In genomic region chr14:61985575-61985974, GRCm38 (mm10) we compare ENCODE assay signal across 25 mouse cellular contexts.
A peak's percentile ranks its signal among the peaks of the same experiment; 100 is the strongest.
DNase-seq lines count a peak whose midpoint lies in the region; ATAC-seq and TF ChIP-seq lines count a peak whose summit lies in the region.
"Had no signal": no experiment of that assay in that cellular context is flagged by ENCODE, and none has a peak within 500 bp of the region (broad histone marks: within the 10 kb centered on the region; RNA-seq: fewer than 3 reads in every experiment).

No protein-coding gene starts in this region.

- H3K4me2 ChIP-seq in embryonic facial prominence, embryonic 15.5 days (replicated peaks) = no peak overlapping the region
- no peak overlapping the region for H3K4me2 ChIP-seq in limb, embryonic 14.5 days (replicated peaks; ENCODE audit: low read depth, low read length, severe bottlenecking)
- H3K4me2 ChIP-seq: embryonic facial prominence, embryonic 12.5 days; forebrain, embryonic 12.5 days had no signal

- no peak overlapping the region for H3K9ac ChIP-seq in embryonic facial prominence, embryonic 15.5 days
- H3K9ac ChIP-seq in limb, embryonic 14.5 days (ENCODE audit: low read depth, low read length, severe bottlenecking) = no peak overlapping the region
- H3K9ac ChIP-seq: embryonic facial prominence, embryonic 12.5 days; forebrain, embryonic 12.5 days had no signal

- no peak for DNase-seq in embryonic facial prominence, embryonic 10.5 days (ENCODE audit: low spot score)
- peak; percentile 50 for DNase-seq in large intestine, adult 2 months (ENCODE audit: low read depth, low spot score)
- peak; percentile 46 for DNase-seq in limb, embryonic 14.5 days (ENCODE audit: low spot score)
- DNase-seq in gastrocnemius, postnatal 14 days = no peak
- DNase-seq: adrenal gland, adult 8-10 months; adrenal gland, postnatal 14 days; B cell, adult 2 months; cerebellum, adult 11 months; cerebellum, adult 18-20 months; cerebellum, adult 8-10 months; cerebellum, adult 9-11 months; cerebellum, postnatal 14 days; cerebellum, postnatal 36 days; embryo, embryonic 11 days had no signal

- H3K4me3 ChIP-seq in embryonic facial prominence, embryonic 15.5 days (replicated peaks) = no peak overlapping the region
- no peak overlapping the region for H3K4me3 ChIP-seq in embryonic facial prominence, embryonic 10.5 days
- no peak overlapping the region for H3K4me3 ChIP-seq in limb, embryonic 14.5 days (replicated peaks; ENCODE audit: low read length)
- H3K4me3 ChIP-seq: embryonic facial prominence, embryonic 12.5 days; erythroblast, embryonic 14.5 days; forebrain, embryonic 10.5 days; forebrain, embryonic 12.5 days had no signal

- H3K36me3 ChIP-seq in embryonic facial prominence, embryonic 15.5 days = no peaks in the 10 kb centered on the region
- H3K36me3 ChIP-seq in embryonic facial prominence, embryonic 10.5 days (replicated peaks) = no peaks in the 10 kb centered on the region
- no peaks in the 10 kb centered on the region for H3K36me3 ChIP-seq in limb, embryonic 14.5 days (ENCODE audit: control insufficient read depth, insufficient read depth, low read length)
- H3K36me3 ChIP-seq: embryonic facial prominence, embryonic 12.5 days; forebrain, embryonic 10.5 days; forebrain, embryonic 12.5 days; G1E had no signal

- WGBS in embryonic facial prominence, embryonic 15.5 days = 60% methylated on average over 3 of the region's 3 CpGs
- 85% methylated on average over 3 of the region's 3 CpGs for WGBS in embryonic facial prominence, embryonic 10.5 days
- WGBS in large intestine, adult 2 months = 26% methylated on average over 3 of the region's 3 CpGs
- 32% methylated on average over 3 of the region's 3 CpGs for WGBS in limb, embryonic 14.5 days

- 0 out of 2 replicates have a peak overlapping the region, but pooled peaks have one; percentile 11 for H3K27ac ChIP-seq in embryonic facial prominence, embryonic 15.5 days (replicated peaks)
- no peak overlapping the region for H3K27ac ChIP-seq in embryonic facial prominence, embryonic 10.5 days (replicated peaks)
- peak overlapping the region; percentile 2; the same call in 1 of the 2 replicates for H3K27ac ChIP-seq in limb, embryonic 14.5 days (replicated peaks; ENCODE audit: low read depth, low read length)
- H3K27ac ChIP-seq: embryonic facial prominence, embryonic 12.5 days; forebrain, embryonic 10.5 days; forebrain, embryonic 12.5 days had no signal

- H3K9me3 ChIP-seq in embryonic facial prominence, embryonic 15.5 days (replicated peaks) = no peaks in the 10 kb centered on the region
- no peaks in the 10 kb centered on the region; the same call in 1 of the 2 replicates for H3K9me3 ChIP-seq in embryonic facial prominence, embryonic 10.5 days
- H3K9me3 ChIP-seq in limb, embryonic 14.5 days (ENCODE audit: control insufficient read depth, low read length) = no peaks in the 10 kb centered on the region
- H3K9me3 ChIP-seq: embryonic facial prominence, embryonic 12.5 days; G1E had no signal

- H3K27me3 ChIP-seq in embryonic facial prominence, embryonic 15.5 days = no peaks in the 10 kb centered on the region
- H3K27me3 ChIP-seq in embryonic facial prominence, embryonic 10.5 days (replicated peaks; ENCODE audit: low read depth, poor library complexity, severe bottlenecking) = no peaks in the 10 kb centered on the region
- no peaks in the 10 kb centered on the region for H3K27me3 ChIP-seq in limb, embryonic 14.5 days (ENCODE audit: control insufficient read depth, insufficient read depth, low read length)
- H3K27me3 ChIP-seq: CH12.LX; embryonic facial prominence, embryonic 12.5 days; forebrain, embryonic 12.5 days; Patski had no signal

- no peak for ATAC-seq in embryonic facial prominence, embryonic 15.5 days (ENCODE audit: insufficient number of reproducible peaks, low FRiP score, low TSS enrichment, low read depth)
- peak; percentile 79 for ATAC-seq in limb, embryonic 14.5 days (ENCODE audit: low FRiP score, low read depth)
- no peak for ATAC-seq in megakaryocyte-erythroid progenitor cell, adult 5-6 weeks (replicated peaks; ENCODE audit: low FRiP score, low TSS enrichment, poor library complexity, severe bottlenecking)
- ATAC-seq: activated CD4-positive, CD25-positive, alpha-beta regulatory T cell, adult 4 months; CD4-positive, CD25-positive, alpha-beta regulatory T cell, adult 4 months; Patski had no signal

- no peaks in the 10 kb centered on the region for H3K4me1 ChIP-seq in embryonic facial prominence, embryonic 15.5 days
- H3K4me1 ChIP-seq in embryonic facial prominence, embryonic 10.5 days = no peaks in the 10 kb centered on the region
- H3K4me1 ChIP-seq in limb, embryonic 14.5 days (ENCODE audit: control insufficient read depth, insufficient read depth, low read length) = 0 out of 2 replicates have a peak, but pooled peaks cover 7% of the 10 kb centered on the region
- H3K4me1 ChIP-seq: embryonic facial prominence, embryonic 12.5 days; forebrain, embryonic 10.5 days; forebrain, embryonic 12.5 days had no signal

- intact Hi-C loops in gastrocnemius, postnatal 14 days (cut with DNase I; ENCODE audit: low total_unique reads) = no loop called here

- TF ChIP-seq POLR2A in limb, embryonic 14.5 days (IDR thresholded peaks at IDR 0.05; ENCODE audit: borderline replicate concordance, extremely low read depth, insufficient read depth, insufficient read length) = no peak

Comparison
In these comparisons a context has a peak if more than half of its experiments do, and no peak if none do; other contexts are left out.
1. DNase-seq: peak in large intestine, adult 2 months (single experiment) and limb, embryonic 14.5 days (single experiment); none in embryonic facial prominence, embryonic 10.5 days (single experiment) and gastrocnemius, postnatal 14 days (single experiment).